Mouse (Mus musculus) intestine, postnatal 0 days (tissue): ENCODE measurements around the gene Gm14305. TPM values are rescaled to one million over a fixed set of nuclear protein-coding genes. Genes with fewer than 3 reads are reported as not detected.
"Not testable (repeated sequence)": the region's sequence is repeated elsewhere in the genome, so short reads cannot be mapped to it uniquely, and the experiment has no call there.

Experiments
- ATAC-seq: fragments of 200-750 bp; cut with Nextera tagmentation; 2 replicates; pipeline ENCODE4 v1.8.0; 2017; ENCODE audit warnings: mild to moderate bottlenecking, moderate TSS enrichment, moderate library complexity
- H3K27ac ChIP-seq: fragments of 300-500 bp; sonication (generic); 2 replicates; pipeline ENCODE4 v1.5.1; 2014; ENCODE audit warnings: mild to moderate bottlenecking, low read depth, low read length, moderate library complexity
- H3K27me3 ChIP-seq: fragments of 300-500 bp; sonication (generic); replicated peaks from 2 replicates; pipeline ENCODE4 v1.6.1; 2014; ENCODE audit warnings: low read length, mixed read lengths; ENCODE audit not compliant: control insufficient read depth, insufficient read depth
- H3K36me3 ChIP-seq: fragments of 300-500 bp; sonication (generic); 2 replicates; pipeline ENCODE4 v1.6.1; 2014; ENCODE audit warnings: mild to moderate bottlenecking, moderate library complexity; ENCODE audit not compliant: control insufficient read depth, insufficient read depth
- H3K4me1 ChIP-seq: fragments of 300-500 bp; sonication (generic); replicated peaks from 2 replicates; pipeline ENCODE4 v1.6.1; 2014; ENCODE audit warnings: antibody characterized with exemption, low read length, mixed read lengths; ENCODE audit not compliant: control insufficient read depth, insufficient read depth
- H3K4me2 ChIP-seq: fragments of 300-500 bp; sonication (generic); replicated peaks from 2 replicates; pipeline ENCODE4 v1.6.1; 2014; ENCODE audit warnings: low read depth, mild to moderate bottlenecking, moderate library complexity
- H3K4me3 ChIP-seq: fragments of 300-500 bp; sonication (generic); 2 replicates; pipeline ENCODE4 v1.5.1; 2014; ENCODE audit warnings: low read depth, low read length
- H3K9ac ChIP-seq: fragments of 300-500 bp; sonication (generic); 2 replicates; pipeline ENCODE4 v1.6.1; 2014; ENCODE audit warnings: mild to moderate bottlenecking, low read depth, low read length
- H3K9me3 ChIP-seq: fragments of 300-500 bp; sonication (generic); 2 replicates; pipeline ENCODE4 v1.6.1; 2016; ENCODE audit warnings: mixed run types; ENCODE audit not compliant: control insufficient read depth
- WGBS: fragments of 180-500 bp; shearing (Covaris S2); extraction: QIAGEN DNeasy Blood & Tissue Kit; methylation state at CpG from one replicate; pipeline ENCODE4 v1.1.7; 2014; 5-methylcytosine and 5-hydroxymethylcytosine counted together
- polyA plus RNA-seq: library from polyadenylated mRNA; unstranded; fragments of >200 nt; fragmentation: Nextera tagmentation; extraction: Ambion mirVana; gene quantifications from 2 replicates; pipeline ENCODE4 v1.2.1, GENCODE M21; 2015

The Gm14305 gene
- 14.1 and 14.7 TPM in 2 replicates for polyA plus RNA-seq

DNA sequence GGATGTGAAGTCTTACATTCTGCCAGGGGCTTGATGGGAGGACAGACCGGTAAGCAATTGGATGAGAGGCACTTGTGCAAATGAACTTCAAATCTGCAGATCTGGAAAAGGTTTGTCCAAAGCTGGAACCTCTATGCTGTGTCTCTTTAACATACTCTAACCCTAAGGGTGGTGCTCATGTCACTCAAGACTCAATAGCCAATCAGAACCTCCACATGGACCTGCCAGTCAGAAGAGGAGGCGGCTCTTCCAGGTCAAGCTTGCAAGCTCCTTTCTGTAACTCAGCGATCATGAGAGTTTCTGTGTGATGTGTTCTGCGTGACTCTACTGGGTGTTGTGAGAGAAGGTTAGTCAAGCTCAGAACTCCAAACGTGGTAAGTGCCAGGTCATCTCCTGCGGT is at the start of gene Gm14305:
TSS of gene Gm14305 (plus strand) at position 278 of the 400 bp plus-strand sequence.
- not testable (repeated sequence) for H3K27me3 ChIP-seq, H3K9me3 ChIP-seq, H3K27ac ChIP-seq, ATAC-seq, H3K36me3 ChIP-seq, H3K9ac ChIP-seq, H3K4me1 ChIP-seq
- peak within 1 kb of the TSS; percentile 42 for H3K4me3 ChIP-seq
- 14% methylated on average over 1 of the region's 6 CpGs for WGBS
- H3K4me2 ChIP-seq = peak within 1 kb of the TSS; percentile 61

DNA sequence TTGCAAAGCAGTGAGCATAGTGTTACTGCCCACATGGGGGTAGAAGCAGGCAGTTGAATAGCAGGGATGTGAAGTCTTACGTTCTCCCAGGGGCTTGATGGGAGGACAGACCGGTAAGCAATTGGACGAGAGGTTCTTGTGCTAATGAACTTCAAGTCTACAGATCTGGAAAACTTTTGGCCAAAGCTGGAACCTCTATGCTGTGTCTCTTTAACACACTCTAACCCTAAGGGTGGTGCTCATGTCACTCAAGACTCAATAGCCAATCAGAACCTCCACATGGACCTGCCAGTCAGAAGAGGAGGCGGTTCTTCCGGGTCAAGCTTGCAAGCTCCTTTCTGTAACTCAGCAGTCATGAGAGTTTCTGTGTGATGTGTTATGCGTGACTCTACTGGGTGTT is 37.9 kb upstream of the Gm14305 start, which contains the start of gene Zfp973:
TSS of gene Zfp973 (plus strand) at position 301 of the 400 bp plus-strand sequence.
- not testable (repeated sequence) for H3K27ac ChIP-seq, ATAC-seq
- no CpG with 5 or more reads among the region's 6 CpGs for WGBS

More for the DNA sequence above, 37.9 kb upstream of the Gm14305 start, which contains the start of gene Zfp973:
- H3K4me2 ChIP-seq, H3K4me3 ChIP-seq, H3K27me3 ChIP-seq, H3K4me1 ChIP-seq, H3K36me3 ChIP-seq, H3K9ac ChIP-seq, H3K9me3 ChIP-seq: not testable (repeated sequence)

Other genes with a start within 250 kb of the Gm14305 start
- 6.1 and 8.3 TPM in 2 replicates for gene Gm14434, start 221.5 kb upstream of the Gm14305 start, polyA plus RNA-seq
- not detected in 2 replicates for gene Zfp967, start 187.3 kb upstream of the Gm14305 start, polyA plus RNA-seq
- gene Gm14308, start 72.0 kb upstream of the Gm14305 start, polyA plus RNA-seq = 9.8 and 13.8 TPM in 2 replicates
- gene Zfp973, start 37.8 kb upstream of the Gm14305 start, polyA plus RNA-seq = 3.6 and 3.8 TPM in 2 replicates
- 9.4 and 13.4 TPM in 2 replicates for gene Gm14295, start 90.3 kb downstream of the Gm14305 start, polyA plus RNA-seq
- not detected in 2 replicates for gene Gm14408, start 122.8 kb downstream of the Gm14305 start, polyA plus RNA-seq
- gene Gm14296, start 219.5 kb downstream of the Gm14305 start, polyA plus RNA-seq = 4.1 and 4.2 TPM in 2 replicates